ENCODE assay signal across 19 mouse cellular contexts in the genomic region with DNA sequence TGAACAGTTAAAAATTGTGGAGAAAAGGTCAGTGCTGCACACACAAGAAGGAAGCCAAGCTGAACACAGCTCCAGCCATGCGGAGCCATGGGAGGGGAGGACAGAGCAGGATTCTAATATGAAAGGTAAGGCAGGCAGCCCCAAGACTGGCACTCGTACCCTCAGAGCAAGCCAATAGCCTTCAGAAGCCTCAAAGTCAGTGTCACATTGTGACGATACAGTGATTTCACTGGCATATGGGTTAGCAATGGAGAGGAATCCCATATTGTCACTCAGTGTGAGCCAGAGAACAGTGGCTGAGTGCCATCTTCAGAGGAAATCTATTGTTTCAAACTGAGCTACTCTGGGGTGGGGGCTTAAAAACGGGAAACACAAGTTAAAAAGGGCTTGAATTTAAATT.
DNase-seq lines count a peak whose midpoint lies in the region; ATAC-seq and TF ChIP-seq lines count a peak whose summit lies in the region.
"Had no signal": no experiment of that assay in that cellular context is flagged by ENCODE, and none has a peak within 500 bp of the region (broad histone marks: within the 10 kb centered on the region; RNA-seq: fewer than 3 reads in every experiment).

No protein-coding gene starts in this region.

- DNase-seq in forebrain, postnatal 0 days, result peak; percentile 32
- DNase-seq in midbrain, postnatal 0 days (ENCODE audit: low spot score), result peak; percentile 84
- no peak for DNase-seq in midbrain, embryonic 11.5 days (ENCODE audit: low spot score, missing footprints)
- peak; percentile 79 for DNase-seq in cerebellum, adult 8-10 months
- no peak for DNase-seq in heart, postnatal 10 days
- no peak for DNase-seq in kidney, adult 2 months
- DNase-seq: adrenal gland, postnatal 14 days; gastrocnemius, postnatal 14 days; heart, adult 2 months; heart, postnatal 4 days had no signal

- no peaks in the 10 kb centered on the region for H3K9me3 ChIP-seq in forebrain, postnatal 0 days (ENCODE audit: low read length)
- no peaks in the 10 kb centered on the region for H3K9me3 ChIP-seq in forebrain, embryonic 15.5 days
- H3K9me3 ChIP-seq in midbrain, postnatal 0 days (ENCODE audit: low read length), result no peaks in the 10 kb centered on the region
- H3K9me3 ChIP-seq in midbrain, embryonic 11.5 days (ENCODE audit: control insufficient read depth, low read length), result no peaks in the 10 kb centered on the region
- H3K9me3 ChIP-seq: embryonic facial prominence, embryonic 13.5 days; limb, embryonic 15.5 days; liver, embryonic 15.5 days; midbrain, embryonic 10.5 days; neural tube, embryonic 12.5 days had no signal

- TF ChIP-seq CTCF in forebrain, postnatal 0 days (IDR thresholded peaks at IDR 0.05; ENCODE audit: low read depth), result no peak
- TF ChIP-seq CTCF in midbrain, postnatal 0 days (IDR thresholded peaks at IDR 0.05), result no peak
- TF ChIP-seq CTCF in kidney, adult 2 months (conservative IDR thresholded peaks at IDR 0.05; ENCODE audit: insufficient read depth, insufficient read length, low read depth, low read length), result no peak

- ATAC-seq in forebrain, postnatal 0 days, result peak; percentile 56; the same call in 1 of the 2 replicates
- no peak for ATAC-seq in forebrain, embryonic 15.5 days (replicated peaks)
- ATAC-seq in midbrain, postnatal 0 days (ENCODE audit: low FRiP score), result peak; percentile 70; the same call in 1 of the 2 replicates
- no peak for ATAC-seq in midbrain, embryonic 11.5 days (ENCODE audit: low FRiP score)
- ATAC-seq: intestine, embryonic 16.5 days had no signal

- H3K27ac ChIP-seq in forebrain, postnatal 0 days (ENCODE audit: low read depth, low read length), result no peak overlapping the region
- no peak overlapping the region; the same call in 1 of the 2 replicates for H3K27ac ChIP-seq in forebrain, embryonic 15.5 days (replicated peaks)
- H3K27ac ChIP-seq in midbrain, postnatal 0 days (ENCODE audit: low read depth, low read length), result no peak overlapping the region
- H3K27ac ChIP-seq in midbrain, embryonic 11.5 days (ENCODE audit: low read depth, low read length), result no peak overlapping the region
- H3K27ac ChIP-seq in kidney, adult 2 months (ENCODE audit: insufficient read depth, low read depth, low read length), result no peak overlapping the region
- H3K27ac ChIP-seq: embryonic facial prominence, embryonic 13.5 days; heart, adult 2 months; limb, embryonic 15.5 days; liver, embryonic 15.5 days; macrophage; midbrain, embryonic 10.5 days; neural tube, embryonic 12.5 days had no signal

- H3K9ac ChIP-seq in forebrain, postnatal 0 days, result no peak overlapping the region
- H3K9ac ChIP-seq in forebrain, embryonic 15.5 days (replicated peaks), result no peak overlapping the region
- H3K9ac ChIP-seq in midbrain, postnatal 0 days (replicated peaks; ENCODE audit: low read length, poor library complexity, severe bottlenecking), result no peak overlapping the region
- no peak overlapping the region for H3K9ac ChIP-seq in midbrain, embryonic 11.5 days (ENCODE audit: low read length)
- H3K9ac ChIP-seq: embryonic facial prominence, embryonic 13.5 days; limb, embryonic 15.5 days; liver, embryonic 15.5 days; neural tube, embryonic 12.5 days had no signal

- WGBS in forebrain, postnatal 0 days, result 61% methylated on average over 4 of the region's 4 CpGs
- WGBS in forebrain, embryonic 15.5 days, result 68% methylated on average over 4 of the region's 4 CpGs
- 61% methylated on average over 4 of the region's 4 CpGs for WGBS in midbrain, postnatal 0 days
- 76% methylated on average over 4 of the region's 4 CpGs for WGBS in midbrain, embryonic 11.5 days
- WGBS in kidney, adult 2 months, result 42% methylated on average over 4 of the region's 4 CpGs

- no peak for TF ChIP-seq POLR2A in kidney, adult 2 months (IDR thresholded peaks at IDR 0.05; ENCODE audit: low read depth, low read length)

- H3K4me2 ChIP-seq in forebrain, postnatal 0 days (ENCODE audit: low read depth), result no peak overlapping the region
- H3K4me2 ChIP-seq in forebrain, embryonic 15.5 days (replicated peaks), result no peak overlapping the region
- H3K4me2 ChIP-seq in midbrain, postnatal 0 days (ENCODE audit: low read depth, low read length, poor library complexity, severe bottlenecking), result no peak overlapping the region
- H3K4me2 ChIP-seq in midbrain, embryonic 11.5 days, result no peak overlapping the region
- H3K4me2 ChIP-seq: embryonic facial prominence, embryonic 13.5 days; limb, embryonic 15.5 days; liver, embryonic 15.5 days; neural tube, embryonic 12.5 days had no signal

- H3K36me3 ChIP-seq in forebrain, postnatal 0 days (ENCODE audit: insufficient read depth), result no peaks in the 10 kb centered on the region
- no peaks in the 10 kb centered on the region for H3K36me3 ChIP-seq in forebrain, embryonic 15.5 days
- no peaks in the 10 kb centered on the region for H3K36me3 ChIP-seq in midbrain, postnatal 0 days (ENCODE audit: insufficient read depth, low read length)
- no peaks in the 10 kb centered on the region for H3K36me3 ChIP-seq in midbrain, embryonic 11.5 days (ENCODE audit: control insufficient read depth, insufficient read depth, low read length)
- H3K36me3 ChIP-seq in kidney, adult 2 months (ENCODE audit: control insufficient read depth, insufficient read depth, low read length), result no peaks in the 10 kb centered on the region
- H3K36me3 ChIP-seq: embryonic facial prominence, embryonic 13.5 days; limb, embryonic 15.5 days; liver, embryonic 15.5 days; midbrain, embryonic 10.5 days; neural tube, embryonic 12.5 days had no signal

- H3K27me3 ChIP-seq in forebrain, postnatal 0 days (ENCODE audit: insufficient read depth, low read length), result no peaks in the 10 kb centered on the region
- no peaks in the 10 kb centered on the region for H3K27me3 ChIP-seq in forebrain, embryonic 15.5 days
- no peaks in the 10 kb centered on the region for H3K27me3 ChIP-seq in midbrain, postnatal 0 days (ENCODE audit: insufficient read depth, low read length)
- no peaks in the 10 kb centered on the region for H3K27me3 ChIP-seq in midbrain, embryonic 11.5 days (ENCODE audit: control insufficient read depth, insufficient read depth, low read length)
- no peaks in the 10 kb centered on the region for H3K27me3 ChIP-seq in kidney, adult 2 months (replicated peaks; ENCODE audit: control insufficient read depth, insufficient read depth, low read length)
- H3K27me3 ChIP-seq: CH12.LX; embryonic facial prominence, embryonic 13.5 days; limb, embryonic 15.5 days; liver, embryonic 15.5 days; neural tube, embryonic 12.5 days had no signal

- no peak overlapping the region for H3K4me3 ChIP-seq in forebrain, postnatal 0 days (ENCODE audit: low read depth, low read length)
- no peak overlapping the region for H3K4me3 ChIP-seq in forebrain, embryonic 15.5 days
- H3K4me3 ChIP-seq in midbrain, postnatal 0 days (ENCODE audit: low read depth, low read length), result no peak overlapping the region
- H3K4me3 ChIP-seq in midbrain, embryonic 11.5 days (ENCODE audit: low read depth, low read length), result no peak overlapping the region
- H3K4me3 ChIP-seq in kidney, adult 2 months (ENCODE audit: insufficient read depth, low read depth, low read length), result no peak overlapping the region
- H3K4me3 ChIP-seq: embryonic facial prominence, embryonic 13.5 days; heart, adult 2 months; limb, embryonic 15.5 days; liver, embryonic 15.5 days; midbrain, embryonic 10.5 days; neural tube, embryonic 12.5 days had no signal

- intact Hi-C loops in heart, postnatal 10 days (cut with DNase I), result no loop called here

- H3K4me1 ChIP-seq in forebrain, postnatal 0 days (ENCODE audit: insufficient read depth), result no peaks in the 10 kb centered on the region
- peaks cover 3% of the 10 kb centered on the region; the same call in 1 of the 2 replicates for H3K4me1 ChIP-seq in forebrain, embryonic 15.5 days
- H3K4me1 ChIP-seq in midbrain, postnatal 0 days (ENCODE audit: insufficient read depth, low read length), result no peaks in the 10 kb centered on the region
- no peaks in the 10 kb centered on the region for H3K4me1 ChIP-seq in midbrain, embryonic 11.5 days (ENCODE audit: control insufficient read depth, insufficient read depth, low read length)
- H3K4me1 ChIP-seq in kidney, adult 2 months (ENCODE audit: control insufficient read depth, insufficient read depth, low read length), result no peaks in the 10 kb centered on the region
- H3K4me1 ChIP-seq: embryonic facial prominence, embryonic 13.5 days; limb, embryonic 15.5 days; liver, embryonic 15.5 days; midbrain, embryonic 10.5 days; neural tube, embryonic 12.5 days had no signal

Comparison
In these comparisons a context has a peak if more than half of its experiments do, and no peak if none do; other contexts are left out.
1. ATAC-seq: peak in forebrain, postnatal 0 days (single experiment) and midbrain, postnatal 0 days (single experiment); none in forebrain, embryonic 15.5 days (single experiment) and midbrain, embryonic 11.5 days (single experiment).
2. DNase-seq: peak in forebrain, postnatal 0 days (single experiment), midbrain, postnatal 0 days (single experiment) and cerebellum, adult 8-10 months (single experiment); none in midbrain, embryonic 11.5 days (single experiment), heart, postnatal 10 days (0 of 2) and kidney, adult 2 months (single experiment).